Mouse (Mus musculus) hindbrain, embryonic 12.5 days (tissue): Measurements from ENCODE around the gene Myl3. TPM values are rescaled to one million over a fixed set of nuclear protein-coding genes. Genes with fewer than 3 reads are reported as not detected.

Experiments
- ATAC-seq: fragments of 200-750 bp; cut with Nextera tagmentation; 2 replicates; pipeline ENCODE4 v1.8.0; 2017; ENCODE audit warnings: moderate TSS enrichment; ENCODE audit not compliant: low FRiP score
- H3K27ac ChIP-seq: fragments of 300-500 bp; sonication (generic); 2 replicates; pipeline ENCODE4 v1.5.1; 2016; ENCODE audit warnings: mild to moderate bottlenecking
- H3K27me3 ChIP-seq: fragments of 300-500 bp; sonication (generic); 2 replicates; pipeline ENCODE4 v1.6.1; 2016; ENCODE audit warnings: mild to moderate bottlenecking
- H3K36me3 ChIP-seq: fragments of 300-500 bp; sonication (generic); 2 replicates; pipeline ENCODE4 v1.6.1; 2016; ENCODE audit warnings: mild to moderate bottlenecking
- H3K4me1 ChIP-seq: fragments of 300-500 bp; sonication (generic); 2 replicates; pipeline ENCODE4 v1.6.1; 2016
- H3K4me2 ChIP-seq: fragments of 300-500 bp; sonication (generic); replicated peaks from 2 replicates; pipeline ENCODE4 v1.6.1; 2016; ENCODE audit warnings: mild to moderate bottlenecking
- H3K4me3 ChIP-seq: fragments of 300-500 bp; sonication (generic); 2 replicates; pipeline ENCODE4 v1.5.1; 2016; ENCODE audit warnings: mild to moderate bottlenecking
- H3K9ac ChIP-seq: fragments of 300-500 bp; sonication (generic); 2 replicates; pipeline ENCODE4 v1.6.1; 2016; ENCODE audit warnings: mild to moderate bottlenecking, moderate library complexity
- H3K9me3 ChIP-seq: fragments of 300-500 bp; sonication (generic); replicated peaks from 2 replicates; pipeline ENCODE4 v1.6.1; 2016; ENCODE audit warnings: mild to moderate bottlenecking
- WGBS: fragments of 180-500 bp; shearing (Covaris S2); methylation state at CpG from one replicate; pipeline ENCODE4 v1.1.7; 2016; 5-methylcytosine and 5-hydroxymethylcytosine counted together
- polyA plus RNA-seq: library from polyadenylated mRNA; unstranded; fragments of >200 nt; fragmentation: Nextera tagmentation; extraction: Ambion mirVana; gene quantifications from 2 replicates; pipeline ENCODE4 v1.2.1, GENCODE M21; 2016

The Myl3 gene
- polyA plus RNA-seq, 1 experiment from 2014 or later = 2.0 TPM

- H3K36me3 ChIP-seq = no peaks in the 10 kb centered on the region
- H3K4me1 ChIP-seq = peaks cover 4% of the 10 kb centered on the region
- H3K4me2 ChIP-seq = no peak overlapping the region
- H3K27ac ChIP-seq = no peak overlapping the region
- no peaks in the 10 kb centered on the region for H3K9me3 ChIP-seq
- ATAC-seq = no peak
- H3K4me3 ChIP-seq = no peak overlapping the region
- H3K9ac ChIP-seq = no peak overlapping the region
- 0 out of 2 replicates have a peak, but pooled peaks cover 6% of the 10 kb centered on the region for H3K27me3 ChIP-seq
- 79% methylated on average over 10 of the region's 10 CpGs for WGBS
These were observed 33.8 kb downstream of the Myl3 start for GRCm38 (mm10) chr9:110775269-110776022.

GRCm38 (mm10) chr9:110778100-110778499, 36.4 kb downstream of the Myl3 start:
- Histone ChIP-seq H3K4me2 (no peak overlapping the region), H3K36me3 (no peaks in the 10 kb centered on the region), H3K27me3 (0 out of 2 replicates have a peak, but pooled peaks cover 8% of the 10 kb centered on the region), H3K27ac (no peak overlapping the region), H3K9ac (no peak overlapping the region), H3K4me1 (peaks cover 16% of the 10 kb centered on the region), H3K4me3 (no peak overlapping the region), H3K9me3 (no peaks in the 10 kb centered on the region)
- 94% methylated on average over 1 of the region's 1 CpGs for WGBS
- no peak for ATAC-seq

- no peak overlapping the region for H3K27ac ChIP-seq
These were observed 36.9 kb downstream of the Myl3 start for GRCm38 (mm10) chr9:110778559-110778958.

DNA sequence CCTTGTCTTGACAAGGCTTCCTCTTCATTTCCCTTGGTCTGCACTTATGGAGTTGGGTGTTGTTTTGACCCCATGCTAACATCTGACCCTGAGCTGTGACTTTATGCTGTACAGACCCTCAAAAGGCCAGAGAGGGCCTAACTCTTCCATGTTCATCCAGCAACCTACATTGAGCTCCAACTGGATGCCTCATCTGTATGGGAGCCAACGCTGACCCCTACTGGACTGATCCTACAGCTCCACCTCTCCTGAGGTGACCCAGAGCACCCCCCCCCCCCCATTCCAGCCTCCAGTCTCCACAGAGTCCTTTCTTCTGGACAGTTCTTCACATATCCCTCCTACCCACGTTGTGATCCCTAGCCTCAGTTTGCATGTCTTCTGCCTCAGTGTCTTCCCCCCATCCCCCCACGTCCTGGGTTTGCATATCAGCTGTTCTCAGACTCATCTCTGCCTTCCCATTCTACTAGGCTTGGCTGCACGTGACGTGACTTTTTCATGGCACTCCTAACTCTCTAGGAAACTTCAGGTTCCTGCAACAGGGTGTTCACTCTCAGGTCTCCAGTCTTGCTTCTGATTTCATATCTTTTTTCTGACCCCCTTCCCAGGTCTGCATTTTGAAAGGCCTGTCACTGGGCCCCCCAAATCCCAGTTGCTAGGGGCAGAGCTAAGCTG, 37.7 kb downstream of the Myl3 start:
- Histone ChIP-seq H3K4me3 (no peak overlapping the region), H3K36me3 (no peaks in the 10 kb centered on the region), H3K27ac (no peak overlapping the region), H3K27me3 (0 out of 2 replicates have a peak, but pooled peaks cover 8% of the 10 kb centered on the region), H3K9me3 (no peaks in the 10 kb centered on the region), H3K4me2 (no peak overlapping the region), H3K9ac (no peak overlapping the region), H3K4me1 (peaks cover 16% of the 10 kb centered on the region)
- WGBS = 56% methylated on average over 5 of the region's 5 CpGs
- no peak for ATAC-seq

More at GRCm38 (mm10) chr9:110778559-110778958, 36.9 kb downstream of the Myl3 start:
- no peak overlapping the region for H3K4me3 ChIP-seq
- H3K9me3 ChIP-seq = no peaks in the 10 kb centered on the region
- peaks cover 16% of the 10 kb centered on the region for H3K4me1 ChIP-seq
- no peak overlapping the region for H3K4me2 ChIP-seq
- no peak overlapping the region for H3K9ac ChIP-seq
- 0 out of 2 replicates have a peak, but pooled peaks cover 8% of the 10 kb centered on the region for H3K27me3 ChIP-seq
- no peaks in the 10 kb centered on the region for H3K36me3 ChIP-seq
- 82% methylated on average over 7 of the region's 7 CpGs for WGBS
- ATAC-seq = no peak

DNA sequence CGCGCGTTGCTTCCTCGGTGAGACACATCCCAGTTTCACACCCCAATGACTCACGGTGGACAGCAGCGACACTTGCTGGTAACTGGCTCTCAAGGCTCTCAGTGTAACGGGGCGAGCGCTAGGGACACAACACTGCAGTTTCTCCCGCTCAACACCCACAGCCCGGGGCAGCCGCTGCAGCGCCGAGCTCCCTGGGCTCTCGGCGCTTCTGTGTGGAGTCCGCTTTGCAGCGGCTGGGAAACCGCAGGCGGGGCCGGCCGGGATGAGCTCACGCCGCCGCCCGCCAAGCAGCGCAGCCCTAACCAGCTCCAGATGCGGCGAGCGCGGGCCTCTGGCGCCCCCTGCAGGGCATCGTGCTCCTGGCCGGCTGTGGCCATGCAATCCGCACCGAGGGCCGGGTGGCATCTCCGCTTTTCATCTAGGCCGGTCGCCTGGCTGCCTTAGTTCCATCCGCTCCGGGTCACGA, 39.6 kb downstream of the Myl3 start:
- H3K4me3 ChIP-seq = peak overlapping the region; percentile 43
- H3K4me2 ChIP-seq = peak overlapping the region; percentile 67
- H3K9me3 ChIP-seq = no peaks in the 10 kb centered on the region
- H3K27me3 ChIP-seq = 0 out of 2 replicates have a peak, but pooled peaks cover 8% of the 10 kb centered on the region
- WGBS = under 1% methylated on average over 43 of the region's 43 CpGs
- H3K4me1 ChIP-seq = peaks cover 16% of the 10 kb centered on the region
- no peaks in the 10 kb centered on the region for H3K36me3 ChIP-seq
- peak overlapping the region; percentile 74 for H3K9ac ChIP-seq
- peak; percentile 97 for ATAC-seq
- H3K27ac ChIP-seq = peak overlapping the region; percentile 67

GRCm38 (mm10) chr9:110781731-110782130, 40.1 kb downstream of the Myl3 start:
- Histone ChIP-seq H3K9me3 (no peaks in the 10 kb centered on the region), H3K36me3 (no peaks in the 10 kb centered on the region), H3K27ac (peak overlapping the region; percentile 67), H3K27me3 (0 out of 2 replicates have a peak, but pooled peaks cover 8% of the 10 kb centered on the region), H3K4me2 (peak overlapping the region; percentile 67), H3K9ac (peak overlapping the region; percentile 74), H3K4me1 (peaks cover 16% of the 10 kb centered on the region), H3K4me3 (peak overlapping the region; percentile 43)
- ATAC-seq = peak; percentile 81
- under 1% methylated on average over 23 of the region's 23 CpGs for WGBS

DNA sequence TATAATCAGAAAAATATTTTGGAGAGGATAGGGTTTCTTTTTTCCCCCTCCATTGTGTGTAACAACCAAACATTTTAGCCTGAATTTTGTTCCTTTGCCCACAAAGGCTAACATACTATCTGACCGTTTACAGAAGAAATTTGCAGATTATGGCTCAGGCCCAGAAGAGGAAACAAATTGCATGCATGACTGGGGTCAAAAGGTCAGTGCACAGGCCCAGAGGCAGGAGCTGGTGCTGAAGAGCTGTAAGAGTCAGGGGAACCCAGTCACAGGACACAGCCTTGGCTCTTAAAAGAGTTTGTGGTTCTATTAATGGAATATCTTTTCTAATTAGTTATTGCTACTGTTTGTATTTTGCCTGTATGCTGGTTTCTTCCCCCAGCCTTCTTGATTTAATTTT, 42.0 kb downstream of the Myl3 start:
- H3K4me2 ChIP-seq = no peak overlapping the region
- no peaks in the 10 kb centered on the region for H3K36me3 ChIP-seq
- 0 out of 2 replicates have a peak, but pooled peaks cover 8% of the 10 kb centered on the region for H3K27me3 ChIP-seq
- H3K9me3 ChIP-seq = no peaks in the 10 kb centered on the region
- ATAC-seq = no peak
- H3K4me3 ChIP-seq = no peak overlapping the region
- no peak overlapping the region for H3K9ac ChIP-seq
- H3K4me1 ChIP-seq = peaks cover 15% of the 10 kb centered on the region
- WGBS = 41% methylated on average over 1 of the region's 1 CpGs
- H3K27ac ChIP-seq = no peak overlapping the region

DNA sequence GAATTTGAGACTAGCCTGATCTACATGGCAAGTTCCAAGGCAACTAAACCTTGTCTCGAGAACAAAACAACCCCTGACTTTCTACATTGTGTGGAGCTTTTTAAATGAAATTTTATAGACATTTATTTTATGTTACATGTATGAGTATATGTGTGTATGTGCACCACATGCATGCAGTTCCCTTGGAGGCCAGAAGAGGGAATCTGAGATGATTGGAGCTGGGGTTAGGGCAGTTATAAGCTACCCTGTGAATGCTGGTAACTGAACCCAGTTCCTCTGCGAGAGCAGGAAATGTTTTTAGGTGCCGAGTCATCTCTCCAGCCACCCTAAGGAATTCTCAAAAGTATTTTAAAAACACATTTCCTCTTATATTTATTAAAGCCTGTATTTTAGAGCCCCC, 46.5 kb downstream of the Myl3 start:
- no peak overlapping the region for H3K27ac ChIP-seq
- H3K4me3 ChIP-seq = no peak overlapping the region
- no peaks in the 10 kb centered on the region for H3K36me3 ChIP-seq
- H3K9me3 ChIP-seq = no peaks in the 10 kb centered on the region
- WGBS = 88% methylated on average over 3 of the region's 3 CpGs
- no peaks in the 10 kb centered on the region for H3K4me1 ChIP-seq
- no peaks in the 10 kb centered on the region for H3K27me3 ChIP-seq
- H3K9ac ChIP-seq = no peak overlapping the region
- no peak for ATAC-seq
- H3K4me2 ChIP-seq = no peak overlapping the region

DNA sequence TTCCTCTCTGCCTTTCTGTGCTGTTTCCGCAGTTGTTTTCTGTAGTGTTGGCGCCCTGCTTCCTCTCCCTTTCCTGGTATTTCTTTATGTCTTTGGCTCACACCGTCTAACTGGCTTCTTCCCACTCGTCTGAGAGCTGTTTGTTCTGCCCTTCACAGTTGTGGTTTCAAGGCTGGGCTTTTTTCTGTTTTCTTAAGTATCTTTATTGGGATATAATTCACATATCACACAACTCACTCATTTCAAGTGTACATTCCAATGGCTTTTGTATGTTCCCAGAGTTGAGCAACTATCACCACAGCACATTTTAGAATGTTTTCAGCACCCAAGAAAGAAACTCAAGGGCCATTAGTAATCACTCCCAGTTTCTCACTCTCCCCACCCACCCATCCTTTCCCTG, 48.8 kb downstream of the Myl3 start:
- H3K36me3 ChIP-seq = no peaks in the 10 kb centered on the region
- 82% methylated on average over 4 of the region's 4 CpGs for whole genome bisulfite sequencing
- no peaks in the 10 kb centered on the region for H3K4me1 ChIP-seq
- ATAC-seq = no peak
- no peak overlapping the region for H3K9ac ChIP-seq
- no peaks in the 10 kb centered on the region for H3K9me3 ChIP-seq
- H3K27me3 ChIP-seq = no peaks in the 10 kb centered on the region
- H3K4me3 ChIP-seq = no peak overlapping the region
- H3K4me2 ChIP-seq = no peak overlapping the region
- H3K27ac ChIP-seq = no peak overlapping the region

DNA sequence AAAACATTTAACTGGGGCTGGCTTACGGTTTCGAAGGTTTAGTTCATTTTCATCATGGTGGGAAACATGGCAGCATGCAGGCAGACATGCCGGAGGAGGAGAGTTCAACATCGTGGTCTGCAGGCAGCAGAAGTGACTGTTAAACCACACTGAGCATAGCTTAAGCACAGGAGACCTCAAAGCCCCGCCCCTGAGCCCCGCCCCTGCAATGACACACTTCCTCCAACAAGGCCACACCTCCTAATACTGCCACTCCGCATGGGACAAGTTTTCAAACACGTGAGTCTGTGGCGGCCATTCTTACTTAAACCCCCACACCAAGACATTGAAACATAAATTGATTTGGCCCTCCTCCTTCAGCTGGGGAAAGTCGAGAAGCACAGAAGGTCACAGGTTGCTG, 55.4 kb downstream of the Myl3 start:
- no peak overlapping the region for H3K27ac ChIP-seq
- ATAC-seq = no peak

DNA sequence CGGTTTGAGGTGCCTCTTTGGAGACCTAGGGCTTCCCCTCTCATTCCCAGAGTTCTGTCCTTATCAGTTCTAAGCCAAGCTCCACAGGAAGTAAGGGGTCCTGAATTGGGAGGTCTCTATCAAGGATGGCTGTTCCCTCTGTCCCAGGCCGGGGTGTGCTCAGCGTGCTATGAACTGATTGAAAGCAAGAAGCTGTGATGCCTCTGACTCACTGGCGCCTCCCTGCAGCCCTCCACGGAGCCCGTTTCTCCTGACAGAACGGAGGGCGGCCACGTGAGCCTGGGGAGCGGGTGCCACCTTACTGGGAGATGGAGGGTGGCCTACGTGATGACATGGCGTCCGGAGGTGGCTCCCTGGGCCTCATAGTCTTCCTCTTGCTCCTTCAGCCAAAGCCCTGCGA, 56.2 kb downstream of the Myl3 start, which contains the start of gene Prss42:
Gene Prss42, plus strand, starts transcription at position 301 of the 400 bp plus-strand sequence.
- Histone ChIP-seq H3K9me3 (no peaks in the 10 kb centered on the region), H3K27ac (no peak within 1 kb of the TSS), H3K4me3 (no peak within 1 kb of the TSS), H3K27me3 (no peaks in the 10 kb centered on the region), H3K9ac (no peak within 1 kb of the TSS), H3K36me3 (no peaks in the 10 kb centered on the region), H3K4me1 (no peaks in the 10 kb centered on the region), H3K4me2 (no peak within 1 kb of the TSS)
- 93% methylated on average over 14 of the region's 14 CpGs for WGBS
- ATAC-seq = no peak

More for the DNA sequence above, 55.4 kb downstream of the Myl3 start:
- Histone ChIP-seq H3K4me3 (no peak overlapping the region), H3K9me3 (no peaks in the 10 kb centered on the region), H3K27me3 (no peaks in the 10 kb centered on the region), H3K36me3 (no peaks in the 10 kb centered on the region), H3K4me2 (no peak overlapping the region), H3K4me1 (no peaks in the 10 kb centered on the region), H3K9ac (no peak overlapping the region)
- 88% methylated on average over 10 of the region's 10 CpGs for WGBS

- no peak for ATAC-seq
- WGBS = 90% methylated on average over 8 of the region's 8 CpGs
These were observed 59.3 kb downstream of the Myl3 start for GRCm38 (mm10) chr9:110800834-110801479.

More at GRCm38 (mm10) chr9:110800834-110801479, 59.3 kb downstream of the Myl3 start:
- no peaks in the 10 kb centered on the region for H3K36me3 ChIP-seq
- no peaks in the 10 kb centered on the region for H3K27me3 ChIP-seq
- H3K4me2 ChIP-seq = no peak overlapping the region
- no peak overlapping the region for H3K9ac ChIP-seq
- no peak overlapping the region for H3K4me3 ChIP-seq
- H3K27ac ChIP-seq = no peak overlapping the region
- H3K4me1 ChIP-seq = no peaks in the 10 kb centered on the region
- H3K9me3 ChIP-seq = no peaks in the 10 kb centered on the region
